Mouse (Mus musculus): Measurements from ENCODE around the gene Plcb1.

The Plcb1 gene

GRCm38 (mm10) chr2:135409418-135410097 lies 623.7 kb downstream of the Plcb1 start:
- DNase-seq (ENCODE audit: low spot score) = no peak

- DNase-seq (ENCODE audit: low spot score) = no peak
Measured at GRCm38 (mm10) chr2:135411675-135412074, 625.8 kb downstream of the Plcb1 start.

DNA sequence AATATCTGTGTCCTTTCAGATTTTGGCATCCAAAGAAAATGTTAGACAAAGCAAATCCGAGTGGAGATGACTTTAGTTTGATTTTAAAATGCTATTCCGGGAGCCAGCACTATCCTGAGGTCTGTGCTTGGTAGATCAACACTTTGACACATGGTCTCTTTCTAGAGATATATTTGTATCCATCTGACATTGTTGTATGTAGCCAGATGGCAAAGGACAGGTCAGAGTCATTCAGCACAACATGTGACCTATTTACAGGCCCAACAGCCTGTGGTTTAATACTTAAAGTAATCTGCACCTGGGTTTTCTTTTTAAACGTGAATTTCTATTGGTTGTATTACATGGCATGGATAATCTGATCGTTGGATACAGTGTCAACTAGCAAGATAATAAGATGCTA lies 629.3 kb downstream of the Plcb1 start:
- DNase-seq (ENCODE audit: low spot score) = no peak

DNA sequence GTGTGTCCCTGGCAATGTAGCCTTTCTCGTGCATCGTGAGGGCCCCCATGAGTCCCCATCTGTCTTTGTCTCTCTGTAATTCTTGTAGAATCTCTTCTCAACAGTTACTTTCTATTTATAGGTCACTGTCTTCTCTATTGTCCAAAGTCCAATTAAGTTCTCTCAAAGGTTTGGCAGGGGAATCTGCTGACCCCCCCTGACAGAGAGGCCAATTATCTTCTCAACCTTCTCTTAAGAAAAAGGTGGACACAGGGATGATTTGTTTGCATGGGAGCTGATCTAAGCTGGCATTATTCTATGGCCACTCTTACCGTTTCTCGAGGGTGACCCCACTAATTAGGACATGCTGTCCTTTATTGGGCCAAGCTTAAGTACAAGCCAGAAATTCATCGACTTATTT lies 633.4 kb downstream of the Plcb1 start:
- no peak for DNase-seq (ENCODE audit: low spot score)

DNA sequence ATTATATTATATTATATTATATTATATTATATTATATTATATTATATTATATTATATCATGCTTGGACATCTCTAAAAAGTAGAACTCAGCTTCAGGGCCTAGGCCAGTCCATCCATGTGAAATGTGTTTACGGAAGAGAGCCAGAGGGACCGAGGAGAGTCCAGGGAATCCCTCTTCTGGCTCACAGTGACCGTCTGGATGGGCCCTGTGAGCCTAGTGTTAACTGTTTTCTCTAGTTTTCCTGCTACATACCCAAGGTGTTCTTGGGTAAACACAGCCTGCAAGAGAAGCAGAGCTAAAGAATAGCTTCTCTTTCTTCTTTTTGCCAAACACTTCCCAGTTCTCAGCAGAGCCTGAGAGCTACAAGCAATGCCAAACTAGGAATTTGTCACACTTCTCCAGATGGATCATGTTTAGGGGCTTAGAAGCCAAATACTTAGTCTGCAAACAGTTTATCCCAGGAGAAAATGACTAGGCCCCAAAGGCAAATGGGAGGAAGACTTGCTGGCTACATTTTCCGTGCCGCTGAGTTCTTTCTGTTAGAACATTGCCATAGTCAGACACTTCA lies 649.2 kb downstream of the Plcb1 start:
- no peak for DNase-seq (ENCODE audit: low spot score)

- no peak for DNase-seq (ENCODE audit: low spot score)
Measured at GRCm38 (mm10) chr2:135439034-135439433, 653.2 kb downstream of the Plcb1 start.

DNA sequence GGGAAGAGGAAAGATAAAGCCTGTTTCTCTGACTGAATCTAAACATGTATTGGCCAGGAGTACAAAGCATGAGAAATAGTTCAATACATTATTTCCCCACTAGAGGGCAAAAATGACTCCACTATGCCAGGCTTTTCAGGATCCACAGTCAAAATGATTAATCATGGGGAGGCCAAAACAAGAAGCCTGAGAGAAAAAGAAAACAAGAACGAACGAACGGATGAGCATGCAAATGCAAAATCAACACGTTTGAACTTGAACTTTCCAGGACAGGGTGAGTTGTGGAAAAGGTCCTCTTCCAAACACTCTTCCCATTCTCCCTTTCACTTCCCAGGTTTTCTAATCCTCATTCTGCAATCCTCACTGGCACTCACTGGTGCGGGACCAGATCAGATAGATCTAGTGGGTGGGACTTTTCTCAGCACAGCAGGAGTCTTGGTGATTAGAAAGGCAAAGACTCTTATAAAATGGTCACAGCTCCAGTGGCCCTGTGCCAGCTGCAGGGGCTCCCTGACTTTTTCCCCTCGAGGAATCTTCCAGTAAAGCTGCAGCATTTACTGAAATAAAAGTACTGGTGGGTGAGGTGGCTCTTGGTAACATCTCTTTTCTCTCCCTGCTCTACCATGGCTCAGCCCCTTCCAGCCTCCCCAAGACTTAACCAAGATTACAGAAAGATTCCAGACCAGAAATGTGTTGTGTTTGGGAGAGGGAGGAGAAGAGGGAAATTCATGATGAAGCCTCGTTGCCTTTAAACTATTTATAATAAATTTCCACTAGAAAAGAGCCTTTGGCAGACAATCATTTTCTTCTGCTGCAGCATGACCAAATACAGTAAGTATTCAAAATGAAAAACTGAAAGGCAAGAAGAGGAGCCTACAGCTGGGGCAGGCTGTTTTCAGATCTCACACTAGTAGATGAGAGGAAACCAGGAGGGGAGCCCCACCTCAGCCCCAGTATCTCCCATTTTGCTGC lies 654.0 kb downstream of the Plcb1 start:
- peak; percentile 67 for DNase-seq (ENCODE audit: low spot score)

- no peak for DNase-seq (ENCODE audit: low spot score)
Measured at GRCm38 (mm10) chr2:135453581-135453980, 667.7 kb downstream of the Plcb1 start.

DNA sequence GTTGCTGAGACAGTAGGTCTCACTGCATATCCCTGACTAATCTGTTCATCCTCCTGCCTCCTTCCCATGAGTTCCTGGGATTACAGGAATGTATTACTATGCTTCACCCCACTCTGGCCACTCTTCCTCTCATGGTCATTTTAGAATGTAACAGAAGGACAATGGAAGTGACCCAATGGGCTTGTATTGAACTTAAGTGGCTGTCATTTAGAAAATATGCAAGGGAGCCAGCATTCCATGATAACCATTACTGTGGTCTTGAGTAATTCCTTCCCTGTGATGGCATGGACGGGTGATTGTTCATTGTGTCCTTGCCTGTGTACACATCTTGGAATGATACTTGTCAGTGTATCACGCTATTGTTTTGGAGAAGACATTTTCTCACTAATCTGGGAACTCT lies 668.1 kb downstream of the Plcb1 start:
- DNase-seq (ENCODE audit: low spot score) = no peak

DNA sequence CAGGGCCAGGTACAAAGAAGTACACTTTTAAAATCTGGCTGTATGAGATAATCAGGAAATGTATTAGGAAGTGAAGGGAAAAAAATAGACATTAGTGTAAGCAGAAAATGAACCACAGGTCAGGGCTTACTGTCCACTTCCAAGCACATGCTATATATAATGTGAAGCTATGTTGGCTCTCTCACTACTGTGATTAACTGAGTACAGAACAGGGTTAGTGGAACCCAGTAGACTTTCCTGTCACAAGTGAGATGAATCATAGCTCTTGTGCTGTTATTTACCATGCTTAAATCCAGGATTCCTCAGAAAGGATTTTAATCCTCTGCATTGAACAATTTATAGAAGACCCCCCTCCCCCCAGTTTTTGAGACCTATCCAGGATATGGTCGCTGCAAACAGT lies 668.6 kb downstream of the Plcb1 start:
- no peak for DNase-seq (ENCODE audit: low spot score)

DNA sequence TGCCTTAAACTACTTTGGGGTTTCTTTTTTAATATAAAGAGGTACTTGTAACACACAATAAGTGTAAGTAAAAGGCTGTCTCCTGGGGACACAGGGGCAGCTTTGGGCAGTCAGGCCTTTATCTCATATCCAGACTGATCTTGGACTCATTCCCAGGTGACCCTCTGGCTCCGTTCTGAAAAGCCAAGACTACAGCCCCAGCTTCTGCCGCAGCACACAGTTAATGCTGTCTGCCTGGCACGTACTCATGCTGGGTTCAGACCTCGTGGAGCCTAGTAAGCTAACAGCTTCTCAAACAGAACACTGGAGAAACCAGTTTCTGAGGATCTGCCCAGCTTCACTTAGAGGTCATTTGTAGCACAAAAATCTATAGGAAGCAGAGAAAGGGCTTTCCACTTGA lies 682.0 kb downstream of the Plcb1 start:
- no peak for DNase-seq (ENCODE audit: low spot score)

DNA sequence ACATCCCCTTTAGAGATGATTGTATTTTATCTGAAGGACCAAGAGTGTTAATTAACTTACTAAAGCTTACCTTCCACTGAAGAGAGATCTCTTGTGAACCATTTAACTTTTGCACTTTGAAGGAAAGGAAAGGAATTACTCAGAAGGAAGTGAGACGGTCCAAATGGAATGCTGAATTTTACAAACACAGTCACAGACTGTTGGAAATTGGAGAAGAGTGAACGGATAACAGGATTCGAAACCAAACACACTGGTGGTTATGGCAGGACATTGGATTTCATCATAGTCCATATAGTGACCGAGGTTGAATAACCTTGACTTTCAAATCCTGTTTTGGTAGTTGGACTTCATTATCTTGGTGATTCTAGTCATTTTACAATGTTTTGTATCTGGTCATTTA lies 688.2 kb downstream of the Plcb1 start:
- DNase-seq (ENCODE audit: low spot score) = no peak

GRCm38 (mm10) chr2:135485248-135485647 lies 699.4 kb downstream of the Plcb1 start:
- no peak for DNase-seq (ENCODE audit: low spot score)

DNA sequence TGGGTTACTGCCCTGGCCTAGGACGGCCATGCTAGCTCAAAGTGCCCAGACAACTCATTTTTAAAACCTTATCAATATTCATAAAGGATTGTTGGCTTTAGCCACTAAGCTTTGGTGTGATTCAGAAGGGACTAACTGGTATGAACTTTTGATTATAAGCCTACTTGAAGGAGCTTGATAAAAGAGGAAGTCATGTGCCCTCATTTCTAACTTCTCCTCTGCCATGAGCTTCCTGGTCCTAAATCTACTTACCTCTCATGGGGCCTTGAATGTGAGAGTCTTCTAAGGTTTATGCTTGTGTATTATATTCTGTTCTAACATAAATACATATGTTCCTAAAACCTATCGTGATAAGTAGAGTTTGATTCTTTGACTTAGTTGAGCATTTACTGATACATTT lies 702.4 kb downstream of the Plcb1 start:
- DNase-seq (ENCODE audit: low spot score) = no peak

DNA sequence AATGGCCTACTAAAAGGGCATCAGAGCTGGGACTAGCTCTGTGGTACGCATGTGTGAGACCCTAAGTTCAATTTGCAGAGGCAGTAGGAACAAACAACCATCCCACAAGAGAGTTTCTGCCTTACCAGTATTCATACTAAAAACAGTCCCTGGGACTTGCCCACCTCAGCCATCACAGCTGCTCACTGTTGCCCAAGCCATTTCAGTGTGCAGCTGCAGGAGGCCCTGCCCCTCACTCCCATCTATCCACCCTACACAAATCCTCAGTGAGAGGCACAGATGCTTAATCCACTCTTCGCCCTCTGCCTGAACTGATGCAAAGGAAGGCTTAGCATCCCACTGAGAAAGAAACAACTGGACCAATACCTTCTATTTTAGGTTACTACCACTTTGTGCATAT lies 703.3 kb downstream of the Plcb1 start:
- no peak for DNase-seq (ENCODE audit: low spot score)

DNA sequence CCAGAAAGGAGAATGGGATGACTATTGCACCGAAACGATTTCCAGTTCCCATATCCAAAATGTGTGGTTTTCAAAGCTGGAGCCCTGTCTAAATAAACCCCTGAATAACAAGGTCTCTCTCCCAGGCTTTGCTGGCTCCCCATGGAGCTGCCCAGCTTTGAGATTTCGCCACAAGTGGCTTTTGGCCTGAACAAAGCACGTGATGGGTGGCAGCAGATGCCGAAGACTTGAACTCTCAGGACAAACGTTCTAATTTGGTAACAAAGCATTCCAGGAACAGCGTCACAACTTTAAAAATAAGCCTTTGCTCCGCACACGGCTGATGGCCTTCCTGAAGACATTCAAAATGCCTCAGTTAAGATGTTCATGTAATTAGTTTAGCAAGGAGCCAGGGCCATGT lies 706.9 kb downstream of the Plcb1 start:
- no peak for DNase-seq (ENCODE audit: low spot score)

- no peak for DNase-seq (ENCODE audit: low spot score)
Measured at GRCm38 (mm10) chr2:135496553-135496952, 710.7 kb downstream of the Plcb1 start.

DNA sequence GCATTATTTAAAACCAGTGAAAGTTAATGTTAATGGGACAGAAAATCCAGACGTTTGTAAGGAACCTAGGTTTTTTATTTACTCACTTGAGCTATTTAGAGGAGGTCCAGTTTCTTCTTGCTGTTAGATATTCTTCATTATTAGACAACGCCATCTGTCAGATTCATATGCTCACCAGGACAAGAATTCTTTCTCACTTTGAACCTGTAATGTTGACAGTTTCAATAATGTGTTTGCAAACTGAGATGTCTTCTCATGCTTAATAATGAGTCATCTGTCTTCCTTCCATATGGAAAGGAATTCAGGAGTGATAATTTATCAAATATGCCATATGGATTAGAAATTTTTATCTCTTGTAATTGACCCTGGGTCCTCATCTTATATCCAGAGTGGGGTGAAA lies 711.4 kb downstream of the Plcb1 start:
- DNase-seq (ENCODE audit: low spot score) = no peak

DNA sequence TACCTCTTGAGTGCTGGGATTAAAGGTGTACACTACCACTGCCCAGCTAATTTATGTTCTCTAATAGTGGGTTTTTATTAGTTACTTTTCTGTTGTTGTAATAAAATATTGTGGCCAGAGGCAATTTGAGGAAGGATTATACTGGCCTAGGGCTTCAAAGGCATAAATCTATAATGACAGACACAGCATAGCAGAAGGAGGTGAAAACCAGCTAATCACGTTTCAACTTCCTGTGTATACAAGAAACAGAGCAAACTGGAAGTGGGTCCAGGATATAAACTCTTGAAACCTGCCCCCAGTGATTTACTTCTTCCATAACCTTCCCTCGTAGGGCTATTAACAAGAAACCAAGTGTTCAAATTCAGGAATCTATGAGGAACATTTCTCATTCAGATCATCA lies 715.0 kb downstream of the Plcb1 start:
- no peak for DNase-seq (ENCODE audit: low spot score)

- no peak for DNase-seq (ENCODE audit: low spot score)
Measured at GRCm38 (mm10) chr2:135503328-135503997, 717.6 kb downstream of the Plcb1 start.

DNA sequence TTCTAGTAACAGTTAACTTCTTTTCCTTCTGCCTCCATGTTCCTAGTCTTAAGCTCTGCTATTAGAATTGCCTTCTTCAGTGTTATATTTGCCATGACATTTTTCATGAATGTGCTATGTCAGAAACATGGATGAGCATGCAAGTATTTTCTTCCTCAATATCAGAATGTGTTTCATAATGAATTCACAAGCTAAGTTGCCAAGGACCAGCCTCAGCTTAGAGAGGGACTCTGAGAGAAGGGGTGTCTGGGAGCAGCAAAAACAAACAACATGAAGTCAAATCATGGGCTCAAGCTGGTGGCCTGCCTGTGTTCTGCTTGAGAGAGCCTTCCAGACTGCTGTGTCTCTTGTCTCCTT lies 718.1 kb downstream of the Plcb1 start:
- DNase-seq (ENCODE audit: low spot score) = no peak

GRCm38 (mm10) chr2:135507111-135507510 lies 721.2 kb downstream of the Plcb1 start:
- DNase-seq (ENCODE audit: low spot score) = no peak

GRCm38 (mm10) chr2:135518956-135519355 lies 733.1 kb downstream of the Plcb1 start:
- no peak for DNase-seq (ENCODE audit: low spot score)

Data from embryo, embryonic 10 days (tissue).